Mouse (Mus musculus) hindbrain, embryonic 12.5 days (tissue): ENCODE results near the gene Gyg. TPM values are rescaled to one million over a fixed set of nuclear protein-coding genes. Genes with fewer than 3 reads are reported as not detected.

Source experiments
- ATAC-seq: fragments of 200-750 bp; cut with Nextera tagmentation; 2 replicates; pipeline ENCODE4 v1.8.0; 2017; ENCODE audit warnings: moderate TSS enrichment; ENCODE audit not compliant: low FRiP score
- H3K27ac ChIP-seq: fragments of 300-500 bp; sonication (generic); 2 replicates; pipeline ENCODE4 v1.5.1; 2016; ENCODE audit warnings: mild to moderate bottlenecking
- H3K27me3 ChIP-seq: fragments of 300-500 bp; sonication (generic); 2 replicates; pipeline ENCODE4 v1.6.1; 2016; ENCODE audit warnings: mild to moderate bottlenecking
- H3K36me3 ChIP-seq: fragments of 300-500 bp; sonication (generic); 2 replicates; pipeline ENCODE4 v1.6.1; 2016; ENCODE audit warnings: mild to moderate bottlenecking
- H3K4me1 ChIP-seq: fragments of 300-500 bp; sonication (generic); 2 replicates; pipeline ENCODE4 v1.6.1; 2016
- H3K4me2 ChIP-seq: fragments of 300-500 bp; sonication (generic); replicated peaks from 2 replicates; pipeline ENCODE4 v1.6.1; 2016; ENCODE audit warnings: mild to moderate bottlenecking
- H3K4me3 ChIP-seq: fragments of 300-500 bp; sonication (generic); 2 replicates; pipeline ENCODE4 v1.5.1; 2016; ENCODE audit warnings: mild to moderate bottlenecking
- H3K9ac ChIP-seq: fragments of 300-500 bp; sonication (generic); 2 replicates; pipeline ENCODE4 v1.6.1; 2016; ENCODE audit warnings: mild to moderate bottlenecking, moderate library complexity
- H3K9me3 ChIP-seq: fragments of 300-500 bp; sonication (generic); replicated peaks from 2 replicates; pipeline ENCODE4 v1.6.1; 2016; ENCODE audit warnings: mild to moderate bottlenecking
- WGBS: fragments of 180-500 bp; shearing (Covaris S2); methylation state at CpG from one replicate; pipeline ENCODE4 v1.1.7; 2016; 5-methylcytosine and 5-hydroxymethylcytosine counted together
- polyA plus RNA-seq: library from polyadenylated mRNA; unstranded; fragments of >200 nt; fragmentation: Nextera tagmentation; extraction: Ambion mirVana; gene quantifications from 2 replicates; pipeline ENCODE4 v1.2.1, GENCODE M21; 2016

Gene Gyg
- 26.4 and 27.7 TPM in 2 replicates for polyA plus RNA-seq

DNA sequence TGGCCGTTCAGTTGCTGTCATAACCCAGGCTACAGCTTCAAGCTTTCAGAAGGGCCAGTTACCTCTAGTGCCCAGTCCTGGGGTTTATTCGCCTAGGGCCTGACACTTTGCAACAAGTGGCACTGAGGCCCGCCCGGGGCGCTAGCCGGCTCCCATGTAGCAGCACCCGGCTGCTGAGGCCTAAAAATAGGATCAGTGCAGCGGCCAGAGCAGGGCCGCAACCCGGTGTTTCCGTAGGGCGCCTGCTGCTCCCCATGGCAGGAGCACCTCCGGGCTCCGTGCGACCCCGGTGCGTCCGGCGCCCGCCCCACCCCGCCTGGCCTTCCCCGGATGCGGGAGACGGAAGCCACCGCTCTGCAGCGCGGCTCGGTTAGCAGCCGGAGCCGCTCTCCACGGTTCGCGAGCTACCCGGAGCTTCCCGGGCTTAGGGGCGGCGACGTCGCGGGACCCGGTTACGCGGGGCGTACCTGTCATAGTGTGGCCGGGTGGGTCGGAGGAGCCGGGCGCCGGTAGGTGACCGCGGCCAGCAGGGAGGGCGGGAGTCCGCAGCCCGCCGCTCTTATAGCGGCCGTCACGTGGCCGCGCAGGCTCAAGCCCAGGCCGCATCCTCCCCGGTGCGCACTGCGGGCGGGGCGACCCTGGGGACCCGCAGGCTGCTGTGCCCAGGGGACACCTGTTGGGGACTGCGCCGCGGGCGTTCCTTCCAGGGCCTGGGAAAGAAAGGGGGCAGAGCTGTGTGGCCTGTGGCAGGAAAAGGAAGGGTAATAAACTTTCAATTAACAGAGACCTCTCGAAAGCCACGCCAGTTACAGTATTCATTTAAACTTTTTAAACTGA is at the start of gene Gyg:
Gene Gyg (minus strand): TSS at position 787 of the 837 bp plus-strand sequence.
- 1% methylated on average over 48 of the region's 73 CpGs for WGBS
- Histone ChIP-seq H3K9me3 (peaks cover 7% of the 10 kb centered on the region; the same call in 1 of the 2 replicates), H3K27ac (no peak within 1 kb of the TSS)

DNA sequence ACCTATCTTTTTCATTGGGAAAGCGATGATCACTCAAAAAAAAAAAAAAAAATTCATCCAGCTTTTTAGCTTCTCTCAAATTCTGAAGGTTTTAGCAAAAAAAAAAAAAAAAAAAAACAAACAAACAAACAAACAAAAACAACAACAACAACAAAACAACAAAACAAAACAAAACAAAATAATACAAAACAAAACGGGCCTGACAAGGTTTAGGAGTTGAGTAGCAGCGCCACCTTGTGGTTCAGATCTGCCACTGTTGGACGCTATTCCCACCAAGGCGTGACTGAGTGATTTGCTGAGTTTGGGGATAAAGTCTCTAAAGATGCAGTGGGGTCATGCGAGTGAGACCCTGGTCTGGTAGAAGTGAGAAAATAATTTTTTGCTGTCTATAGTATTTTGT is 43.8 kb upstream of the Gyg start:
- Histone ChIP-seq H3K27ac (no peak overlapping the region), H3K4me1 (no peaks in the 10 kb centered on the region), H3K36me3 (no peaks in the 10 kb centered on the region), H3K27me3 (no peaks in the 10 kb centered on the region), H3K4me2 (no peak overlapping the region), H3K9me3 (no peaks in the 10 kb centered on the region), H3K4me3 (no peak overlapping the region), H3K9ac (no peak overlapping the region)
- 31% methylated on average over 6 of the region's 6 CpGs for WGBS
- no peak for ATAC-seq

More for the DNA sequence above, at the start of gene Gyg:
- ATAC-seq, result peak; percentile 95
- H3K4me2 ChIP-seq, result peak within 1 kb of the TSS; percentile 96
- peaks cover 6% of the 10 kb centered on the region; the same call in 1 of the 2 replicates for H3K4me1 ChIP-seq
- peak within 1 kb of the TSS; percentile 72 for H3K9ac ChIP-seq
- H3K27me3 ChIP-seq, result no peaks in the 10 kb centered on the region
- no peaks in the 10 kb centered on the region for H3K36me3 ChIP-seq
- peak within 1 kb of the TSS; percentile 72 for H3K4me3 ChIP-seq

DNA sequence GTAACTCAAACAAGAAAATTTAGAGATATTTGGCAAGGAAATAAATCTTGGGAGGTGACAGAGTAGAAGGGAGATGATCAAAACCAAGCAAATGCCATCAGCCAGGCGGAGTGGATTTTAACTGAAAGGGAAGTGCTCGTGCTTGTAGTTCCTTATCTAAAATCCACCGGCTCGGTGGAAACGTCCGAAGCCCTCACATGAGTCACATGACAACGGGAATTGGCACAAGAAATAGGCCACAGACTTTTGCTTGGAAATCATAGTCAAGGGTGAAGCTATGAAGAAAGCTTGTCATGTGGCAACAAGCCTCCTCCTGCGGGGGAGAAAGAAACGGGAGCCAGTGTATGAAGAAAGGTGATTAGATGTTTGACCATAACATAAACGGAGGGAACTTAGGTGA is 42.8 kb upstream of the Gyg start:
- no peak overlapping the region for H3K27ac ChIP-seq
- no peaks in the 10 kb centered on the region for H3K4me1 ChIP-seq
- no peaks in the 10 kb centered on the region for H3K27me3 ChIP-seq
- H3K4me3 ChIP-seq, result no peak overlapping the region
- H3K9me3 ChIP-seq, result no peaks in the 10 kb centered on the region
- WGBS, result 93% methylated on average over 10 of the region's 10 CpGs
- no peaks in the 10 kb centered on the region for H3K36me3 ChIP-seq
- no peak overlapping the region for H3K9ac ChIP-seq
- no peak for ATAC-seq
- no peak overlapping the region for H3K4me2 ChIP-seq

DNA sequence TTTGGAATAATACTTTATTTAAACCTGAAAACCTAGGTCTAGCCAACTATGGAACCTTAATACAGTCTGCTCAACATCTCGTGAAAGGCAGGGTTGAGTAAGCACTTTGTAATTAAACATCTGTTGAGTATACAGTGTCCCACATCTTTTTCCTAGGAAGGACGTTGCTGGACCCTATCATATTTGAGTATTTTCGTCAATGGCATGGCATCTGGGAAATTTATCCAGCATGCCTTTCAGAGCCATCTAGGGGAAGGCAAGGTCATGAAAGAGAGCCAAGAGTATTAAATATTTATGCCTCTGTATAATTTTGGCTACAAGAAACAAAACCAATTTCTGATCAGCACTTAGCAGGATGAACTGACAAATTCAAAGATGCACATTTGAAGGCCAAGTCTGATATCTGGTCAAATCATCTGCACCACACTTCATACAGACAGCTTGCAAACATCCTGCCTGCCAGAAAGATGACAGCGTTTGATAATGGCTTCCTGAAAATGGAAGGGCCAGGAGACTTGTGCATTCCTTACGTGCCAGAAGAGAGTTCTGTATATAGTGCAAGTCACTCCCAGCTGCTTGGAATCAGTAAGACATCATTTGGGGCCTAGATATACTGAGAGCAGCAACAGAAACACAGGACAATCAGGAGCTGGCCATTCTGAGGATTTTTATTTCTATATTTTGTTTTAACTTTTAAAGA is 34.0 kb upstream of the Gyg start:
- Histone ChIP-seq H3K9me3 (no peaks in the 10 kb centered on the region), H3K4me1 (no peaks in the 10 kb centered on the region), H3K27ac (no peak overlapping the region), H3K36me3 (no peaks in the 10 kb centered on the region), H3K27me3 (no peaks in the 10 kb centered on the region), H3K4me2 (no peak overlapping the region), H3K4me3 (no peak overlapping the region), H3K9ac (no peak overlapping the region)
- WGBS, result 80% methylated on average over 5 of the region's 5 CpGs
- ATAC-seq, result no peak

DNA sequence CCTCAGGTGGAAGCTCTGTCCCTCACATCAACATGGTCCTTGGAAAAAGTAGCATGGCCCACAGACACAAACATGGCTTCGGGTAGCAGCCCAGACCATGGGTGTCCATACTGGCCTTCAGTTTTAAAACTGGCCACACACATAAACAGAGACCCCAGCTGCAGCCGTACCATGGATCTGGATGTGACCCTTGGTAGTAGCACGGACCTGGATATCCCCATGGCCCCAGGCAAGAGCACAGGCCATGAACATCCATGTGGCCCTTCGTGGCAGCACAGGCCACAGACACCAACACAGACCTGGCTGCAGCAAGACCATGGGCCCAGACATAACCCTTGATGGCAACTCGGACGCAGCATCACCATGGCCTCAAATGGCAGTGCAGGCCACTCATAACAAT is 17.3 kb upstream of the Gyg start:
- ATAC-seq, result no peak
- H3K4me1 ChIP-seq, result no peaks in the 10 kb centered on the region
- WGBS, result 91% methylated on average over 6 of the region's 6 CpGs

DNA sequence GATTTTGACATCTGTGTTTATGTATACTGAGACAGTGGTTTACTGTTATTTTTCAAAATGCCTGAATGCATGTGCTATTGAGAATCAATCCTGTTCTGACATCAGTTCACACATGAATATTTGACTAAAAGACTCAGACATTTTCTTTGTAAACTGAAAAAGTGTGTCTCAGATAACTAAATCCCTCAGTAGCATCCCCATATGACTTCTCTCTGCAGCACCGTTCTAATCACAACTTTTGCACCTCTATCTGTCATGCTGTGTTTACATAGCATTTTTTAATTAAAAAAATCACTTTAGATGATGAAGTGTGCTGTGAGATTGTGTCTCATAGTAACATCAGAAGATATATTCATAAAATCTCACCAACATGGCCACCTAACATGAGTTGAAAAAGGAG is 12.4 kb upstream of the Gyg start:
- Histone ChIP-seq H3K9ac (no peak overlapping the region), H3K9me3 (no peaks in the 10 kb centered on the region; the same call in 1 of the 2 replicates), H3K4me2 (no peak overlapping the region), H3K36me3 (no peaks in the 10 kb centered on the region), H3K27ac (no peak overlapping the region), H3K4me1 (no peaks in the 10 kb centered on the region), H3K27me3 (no peaks in the 10 kb centered on the region), H3K4me3 (no peak overlapping the region)
- no peak for ATAC-seq
- WGBS, result 85% methylated on average over 1 of the region's 1 CpGs

More for the DNA sequence above, 17.3 kb upstream of the Gyg start:
- Histone ChIP-seq H3K4me2 (no peak overlapping the region), H3K36me3 (no peaks in the 10 kb centered on the region), H3K9me3 (no peaks in the 10 kb centered on the region), H3K27ac (no peak overlapping the region), H3K27me3 (no peaks in the 10 kb centered on the region), H3K9ac (no peak overlapping the region), H3K4me3 (no peak overlapping the region)

DNA sequence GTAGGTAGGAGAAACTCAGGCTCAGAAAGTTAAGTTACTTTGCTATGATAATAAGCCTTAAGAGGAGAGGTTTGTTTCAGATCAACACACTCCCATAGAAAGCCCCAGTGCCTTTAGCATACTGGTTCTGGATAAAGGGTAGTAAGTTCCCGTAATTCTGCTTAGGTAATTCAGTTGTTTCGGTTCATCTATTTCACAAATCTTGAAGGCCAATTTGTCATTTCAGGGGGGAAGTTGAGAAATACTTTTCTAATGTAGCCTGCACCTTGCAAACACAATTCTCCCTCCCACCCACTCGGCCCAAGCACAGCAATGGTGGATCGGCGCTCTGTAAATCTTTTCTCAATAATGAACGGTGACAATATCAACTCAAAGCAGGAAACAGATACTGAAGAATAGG is 359 bp upstream of the Gyg start:
- H3K9ac ChIP-seq, result no peak overlapping the region
- 86% methylated on average over 6 of the region's 6 CpGs for WGBS

DNA sequence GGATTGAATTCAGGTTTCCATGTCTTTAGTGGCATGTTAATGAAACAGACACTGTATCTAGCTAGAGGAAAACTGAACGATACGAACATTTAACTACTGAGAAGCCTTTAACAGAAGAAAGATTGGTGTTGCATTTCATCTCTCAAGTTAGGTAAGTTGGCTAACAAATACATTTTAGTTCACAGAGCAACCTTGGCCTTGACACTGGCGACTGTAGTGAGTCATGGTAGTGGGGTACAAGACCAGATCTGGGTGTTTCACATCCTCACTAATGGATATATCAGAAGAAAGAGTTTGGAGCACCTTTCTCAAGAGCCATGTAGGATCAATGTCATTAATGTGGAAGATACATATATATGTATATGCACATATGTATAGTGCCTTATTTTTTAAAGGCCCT is 3.5 kb downstream of the Gyg start:
- no peaks in the 10 kb centered on the region for H3K36me3 ChIP-seq
- no peaks in the 10 kb centered on the region for H3K27me3 ChIP-seq
- ATAC-seq, result no peak
- peaks cover 6% of the 10 kb centered on the region; the same call in 1 of the 2 replicates for H3K4me1 ChIP-seq
- H3K4me2 ChIP-seq, result no peak overlapping the region
- no peak overlapping the region for H3K27ac ChIP-seq
- no peak overlapping the region for H3K9ac ChIP-seq
- H3K4me3 ChIP-seq, result no peak overlapping the region
- H3K9me3 ChIP-seq, result no peaks in the 10 kb centered on the region
- WGBS, result 93% methylated on average over 3 of the region's 3 CpGs

More for the DNA sequence above, 359 bp upstream of the Gyg start:
- Histone ChIP-seq H3K27me3 (no peaks in the 10 kb centered on the region), H3K4me3 (no peak overlapping the region), H3K27ac (no peak overlapping the region), H3K4me1 (peaks cover 6% of the 10 kb centered on the region; the same call in 1 of the 2 replicates), H3K4me2 (peak overlapping the region; percentile 96), H3K36me3 (no peaks in the 10 kb centered on the region), H3K9me3 (peaks cover 14% of the 10 kb centered on the region; the same call in 1 of the 2 replicates)
- no peak for ATAC-seq

DNA sequence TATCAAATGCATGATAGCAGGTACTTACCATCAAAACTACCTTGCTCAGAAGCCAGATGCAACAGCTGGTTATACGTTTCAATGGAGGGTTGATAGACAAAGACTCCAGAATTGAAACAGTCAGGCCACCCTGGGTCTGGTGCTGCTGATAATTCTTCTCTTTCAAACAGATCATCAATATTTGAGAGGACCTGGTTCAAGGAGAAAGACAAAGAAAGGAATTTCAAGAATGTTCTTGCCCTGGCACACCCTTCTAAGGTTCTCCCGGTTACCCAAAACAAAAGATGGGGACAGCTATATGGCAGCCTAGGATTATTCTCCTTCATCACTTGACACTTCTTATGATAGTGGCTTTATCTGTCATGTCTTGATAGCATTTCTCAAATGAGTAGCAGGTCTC is 4.6 kb downstream of the Gyg start:
- Histone ChIP-seq H3K4me1 (peaks cover 6% of the 10 kb centered on the region; the same call in 1 of the 2 replicates), H3K27me3 (no peaks in the 10 kb centered on the region), H3K4me2 (no peak overlapping the region), H3K4me3 (no peak overlapping the region), H3K36me3 (no peaks in the 10 kb centered on the region), H3K27ac (no peak overlapping the region), H3K9ac (no peak overlapping the region), H3K9me3 (no peaks in the 10 kb centered on the region)
- 71% methylated on average over 2 of the region's 2 CpGs for WGBS
- no peak for ATAC-seq

DNA sequence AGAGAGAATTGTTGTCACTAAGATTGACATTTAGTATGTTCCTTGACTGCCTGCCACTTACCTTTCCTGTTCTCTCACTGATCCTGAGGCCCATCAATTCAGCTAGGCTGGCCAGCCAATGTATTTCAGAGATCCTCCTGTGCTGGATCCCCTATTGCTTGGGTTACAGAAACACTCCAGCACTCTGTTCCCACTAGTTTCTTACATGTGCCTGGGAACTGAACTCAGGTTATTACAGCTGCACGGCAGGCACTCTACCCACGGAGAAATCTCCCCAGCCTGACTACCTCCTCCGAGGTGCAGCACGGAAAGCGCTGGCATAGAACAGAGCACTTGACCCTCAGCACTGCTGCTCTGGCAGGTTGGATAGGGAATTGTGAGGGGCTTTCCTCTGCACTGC is 7.5 kb downstream of the Gyg start:
- no peak for ATAC-seq
- Histone ChIP-seq H3K27ac (no peak overlapping the region), H3K9me3 (no peaks in the 10 kb centered on the region), H3K4me3 (no peak overlapping the region), H3K9ac (no peak overlapping the region), H3K4me1 (no peaks in the 10 kb centered on the region), H3K36me3 (no peaks in the 10 kb centered on the region), H3K4me2 (no peak overlapping the region), H3K27me3 (no peaks in the 10 kb centered on the region)
- WGBS, result 76% methylated on average over 5 of the region's 5 CpGs

DNA sequence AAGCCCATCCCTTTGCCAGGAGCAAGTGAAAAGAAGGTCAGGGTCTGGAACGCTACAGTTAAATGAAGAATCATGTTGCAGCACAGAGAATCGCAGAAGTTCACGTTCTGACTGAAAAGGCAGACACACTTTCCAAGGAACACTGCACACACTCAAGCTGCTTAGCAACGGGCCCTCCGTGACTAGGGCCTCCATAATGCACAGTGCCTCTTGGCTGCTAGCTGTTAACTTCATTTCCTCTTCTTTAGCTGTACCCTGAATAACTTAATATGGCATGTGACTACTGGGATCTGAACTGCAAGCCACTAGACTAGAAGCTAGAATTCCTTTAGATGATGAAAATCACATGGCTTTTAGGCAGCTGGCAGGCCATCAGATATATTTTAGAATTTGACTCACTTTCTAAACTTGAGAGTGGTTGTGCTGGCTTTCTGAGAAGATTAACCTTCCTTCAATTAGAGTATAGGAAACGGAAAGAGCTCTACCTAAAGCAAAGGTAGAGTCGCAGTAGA is 8.2 kb downstream of the Gyg start:
- Histone ChIP-seq H3K4me1 (no peaks in the 10 kb centered on the region), H3K27ac (no peak overlapping the region), H3K9ac (no peak overlapping the region), H3K36me3 (no peaks in the 10 kb centered on the region), H3K4me2 (no peak overlapping the region), H3K4me3 (no peak overlapping the region), H3K9me3 (no peaks in the 10 kb centered on the region), H3K27me3 (no peaks in the 10 kb centered on the region)
- ATAC-seq, result no peak
- 67% methylated on average over 7 of the region's 7 CpGs for WGBS

DNA sequence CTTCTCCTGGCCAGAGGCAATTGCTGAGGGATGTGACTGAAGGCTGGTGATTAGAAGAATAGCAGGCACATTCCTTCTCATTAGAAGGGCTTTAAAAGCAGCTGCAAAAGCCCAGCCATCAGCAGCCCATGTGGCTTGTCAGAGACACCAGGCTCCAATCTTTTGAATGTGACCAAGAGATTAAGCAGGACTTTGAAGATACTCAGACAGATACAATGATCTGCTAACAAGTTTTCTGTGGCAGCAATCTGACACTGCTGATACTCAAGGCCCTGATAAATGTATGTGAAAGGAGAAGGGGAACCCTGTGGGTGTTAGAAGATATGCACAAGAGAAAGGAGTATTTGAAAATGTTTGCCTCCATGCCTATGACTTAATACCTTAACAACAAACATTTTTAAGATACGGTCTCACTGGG is 9.4 kb downstream of the Gyg start:
- no peak for ATAC-seq
- no peaks in the 10 kb centered on the region for H3K9me3 ChIP-seq
- H3K9ac ChIP-seq, result no peak overlapping the region
- no peaks in the 10 kb centered on the region for H3K36me3 ChIP-seq
- H3K27ac ChIP-seq, result no peak overlapping the region
- no peak overlapping the region for H3K4me2 ChIP-seq
- no peak overlapping the region for H3K4me3 ChIP-seq
- WGBS, result 75% methylated on average over 1 of the region's 1 CpGs
- H3K4me1 ChIP-seq, result no peaks in the 10 kb centered on the region
- H3K27me3 ChIP-seq, result no peaks in the 10 kb centered on the region
